Mouse (Mus musculus): ENCODE measurements around the gene Olfr15. TPM values are rescaled to one million over a fixed set of nuclear protein-coding genes. Genes with fewer than 3 reads are reported as not detected.
A peak's percentile ranks its signal among the peaks of the same experiment; 100 is the strongest.

The Olfr15 gene
- total and polyA plus RNA-seq, 2 experiments: not detected

DNA sequence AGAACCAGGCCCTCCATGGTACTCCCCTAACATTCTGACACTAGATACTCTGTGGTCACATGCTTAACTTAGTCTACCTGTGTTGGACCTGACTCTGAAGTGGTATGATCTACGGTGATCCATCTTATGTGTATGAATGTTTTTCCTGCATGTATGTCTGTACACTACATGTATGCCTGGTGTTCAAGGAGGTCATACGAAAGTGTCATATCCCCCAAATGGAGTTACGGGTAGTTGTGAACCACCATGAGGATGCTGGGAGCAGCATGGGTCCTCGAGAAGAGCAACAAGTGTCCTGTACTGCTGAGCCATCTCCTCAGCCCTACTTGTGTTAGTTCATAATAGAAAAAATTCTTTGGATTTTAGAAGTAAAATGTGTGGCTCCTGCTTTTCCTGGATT is 45.7 kb downstream of the Olfr15 start:
- WGBS: 95% methylated on average over 4 of the region's 4 CpGs
- no peak overlapping the region for H3K4me3 ChIP-seq (ENCODE audit: insufficient read depth, low read depth, low read length)
- no peak overlapping the region for H3K27ac ChIP-seq (replicated peaks; ENCODE audit: insufficient read depth, low read depth, low read length)
- no peaks in the 10 kb centered on the region for H3K36me3 ChIP-seq (ENCODE audit: control insufficient read depth, insufficient read depth, low read length)
- H3K27me3 ChIP-seq (ENCODE audit: control insufficient read depth, insufficient read depth, low read length): no peaks in the 10 kb centered on the region
- peaks cover 6% of the 10 kb centered on the region for H3K4me1 ChIP-seq (ENCODE audit: control insufficient read depth, insufficient read depth, low read length)
- H3K9ac ChIP-seq (ENCODE audit: low read depth, low read length): no peak overlapping the region
- TF ChIP-seq POLR2A (IDR thresholded peaks at IDR 0.05; ENCODE audit: extremely low read depth, insufficient read depth, low read length): no peak
- TF ChIP-seq CTCF (IDR thresholded peaks at IDR 0.05; ENCODE audit: low read depth, low read length): no peak
- DNase-seq (ENCODE audit: extremely low read depth, low read depth, low spot score): no peak
- H3K79me2 ChIP-seq (ENCODE audit: control insufficient read depth, insufficient read depth, low read length): peaks cover 4% of the 10 kb centered on the region; the same call in 1 of the 2 replicates

DNA sequence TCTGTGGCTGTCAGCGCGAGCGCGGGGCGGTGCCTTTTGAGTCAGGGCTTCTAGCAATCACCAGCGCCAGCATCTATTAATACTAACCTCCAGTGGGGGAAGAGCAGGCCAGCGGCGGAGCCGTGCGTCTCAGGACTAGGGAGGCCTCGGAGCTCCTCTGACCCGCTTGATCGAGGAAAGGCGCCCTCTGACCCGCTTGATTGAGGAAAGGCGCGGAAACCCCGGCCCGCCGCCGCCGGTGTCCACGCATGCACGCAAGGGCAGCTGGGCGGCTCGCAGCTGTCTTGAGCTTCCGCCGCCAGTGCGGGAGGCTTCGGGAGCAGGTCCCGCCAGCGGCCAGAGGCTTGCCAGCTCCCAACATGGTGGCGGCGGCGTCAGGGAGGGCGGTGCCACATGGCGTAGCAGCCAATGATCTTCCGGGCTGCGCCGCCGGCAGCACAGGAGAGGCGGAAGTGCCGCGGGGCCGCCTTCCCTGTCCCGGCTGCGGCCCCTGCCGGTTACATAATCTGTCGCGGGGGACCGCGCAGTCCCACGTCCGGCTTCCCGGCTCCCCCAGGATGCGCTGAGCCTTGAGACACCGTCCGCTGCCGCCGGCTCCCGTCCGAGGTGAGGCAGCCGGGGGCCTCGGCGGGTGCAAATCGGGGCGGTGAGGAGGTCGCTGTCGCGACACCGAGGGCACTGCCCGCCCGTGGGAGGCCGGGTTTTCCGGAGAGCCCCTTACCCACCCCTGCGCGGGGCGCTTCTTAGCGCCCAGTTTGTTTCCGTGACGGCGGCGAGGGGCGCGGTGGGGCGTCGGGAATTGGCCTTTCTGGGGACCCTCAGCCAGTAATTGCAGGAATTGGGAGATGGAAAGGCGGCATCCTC is 53.8 kb downstream of the Olfr15 start, which contains the start of the genes Zfp597 and Gm20695:
Gene Zfp597, minus strand, starts transcription at position 361 of the 864 bp plus-strand sequence.
Gene Gm20695, plus strand, starts transcription at position 448 of the 864 bp plus-strand sequence.
- no peaks in the 10 kb centered on the region for H3K36me3 ChIP-seq (ENCODE audit: control insufficient read depth, insufficient read depth, low read length)
- H3K27me3 ChIP-seq (ENCODE audit: control insufficient read depth, insufficient read depth, low read length): no peaks in the 10 kb centered on the region
- peak within 1 kb of the TSS; percentile 99 for H3K27ac ChIP-seq (replicated peaks; ENCODE audit: insufficient read depth, low read depth, low read length)
- peak within 1 kb of the TSS; percentile 97 for H3K4me3 ChIP-seq (ENCODE audit: insufficient read depth, low read depth, low read length)
- TF ChIP-seq POLR2A (IDR thresholded peaks at IDR 0.05; ENCODE audit: extremely low read depth, insufficient read depth, low read length) (peak; percentile 39; the same call in 1 of the 2 replicates), CTCF (IDR thresholded peaks at IDR 0.05; ENCODE audit: low read depth, low read length) (no peak)
- H3K4me1 ChIP-seq (ENCODE audit: control insufficient read depth, insufficient read depth, low read length): peaks cover 16% of the 10 kb centered on the region
- peak; percentile 84 for DNase-seq (ENCODE audit: extremely low read depth, low read depth, low spot score)
- under 1% methylated on average over 87 of the region's 88 CpGs for WGBS
- H3K9ac ChIP-seq (ENCODE audit: low read depth, low read length): peak within 1 kb of the TSS; percentile 99
- H3K79me2 ChIP-seq (ENCODE audit: control insufficient read depth, insufficient read depth, low read length): peaks cover 34% of the 10 kb centered on the region

DNA sequence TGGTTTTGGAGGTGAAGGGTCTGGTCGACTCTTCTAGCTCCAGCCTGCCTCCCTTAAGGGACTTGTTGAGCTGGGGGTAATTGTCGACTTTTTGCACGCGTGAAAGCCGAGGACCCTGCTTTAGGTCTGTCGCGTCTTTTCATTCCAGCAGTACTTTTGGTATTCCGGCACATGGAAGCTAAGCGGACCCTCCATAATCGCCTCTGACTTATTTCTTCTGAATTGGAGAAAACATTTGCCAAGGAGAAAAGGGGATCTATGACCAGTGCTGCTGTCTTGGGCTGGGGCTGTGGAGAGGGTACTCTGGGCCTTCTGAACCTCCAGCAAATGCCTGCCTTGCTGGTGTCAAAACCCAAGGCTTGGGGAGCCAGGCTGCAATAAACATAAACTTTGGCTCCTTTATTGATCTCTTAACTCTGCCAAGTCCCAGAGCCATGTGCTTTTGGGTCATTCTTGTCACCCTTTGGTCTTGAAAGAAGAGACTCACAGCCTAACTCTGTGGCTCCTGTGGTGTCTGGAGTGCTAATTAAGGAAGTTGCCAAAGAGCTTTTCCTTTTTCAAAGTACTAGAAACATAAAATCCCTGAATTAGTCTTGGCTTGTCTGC is 54.5 kb downstream of the Olfr15 start:
- no peaks in the 10 kb centered on the region for H3K27me3 ChIP-seq (ENCODE audit: control insufficient read depth, insufficient read depth, low read length)
- TF ChIP-seq POLR2A (IDR thresholded peaks at IDR 0.05; ENCODE audit: extremely low read depth, insufficient read depth, low read length) (peak; percentile 61), CTCF (IDR thresholded peaks at IDR 0.05; ENCODE audit: low read depth, low read length) (no peak)
- peak overlapping the region; percentile 97 for H3K4me3 ChIP-seq (ENCODE audit: insufficient read depth, low read depth, low read length)
- peak overlapping the region; percentile 99 for H3K9ac ChIP-seq (ENCODE audit: low read depth, low read length)
- peaks cover 18% of the 10 kb centered on the region for H3K4me1 ChIP-seq (ENCODE audit: control insufficient read depth, insufficient read depth, low read length)
- DNase-seq (ENCODE audit: extremely low read depth, low read depth, low spot score): peak; percentile 97
- H3K27ac ChIP-seq (replicated peaks; ENCODE audit: insufficient read depth, low read depth, low read length): peak overlapping the region; percentile 99
- peaks cover 37% of the 10 kb centered on the region for H3K79me2 ChIP-seq (ENCODE audit: control insufficient read depth, insufficient read depth, low read length)
- H3K36me3 ChIP-seq (ENCODE audit: control insufficient read depth, insufficient read depth, low read length): no peaks in the 10 kb centered on the region
- under 1% methylated on average over 10 of the region's 10 CpGs for WGBS

DNA sequence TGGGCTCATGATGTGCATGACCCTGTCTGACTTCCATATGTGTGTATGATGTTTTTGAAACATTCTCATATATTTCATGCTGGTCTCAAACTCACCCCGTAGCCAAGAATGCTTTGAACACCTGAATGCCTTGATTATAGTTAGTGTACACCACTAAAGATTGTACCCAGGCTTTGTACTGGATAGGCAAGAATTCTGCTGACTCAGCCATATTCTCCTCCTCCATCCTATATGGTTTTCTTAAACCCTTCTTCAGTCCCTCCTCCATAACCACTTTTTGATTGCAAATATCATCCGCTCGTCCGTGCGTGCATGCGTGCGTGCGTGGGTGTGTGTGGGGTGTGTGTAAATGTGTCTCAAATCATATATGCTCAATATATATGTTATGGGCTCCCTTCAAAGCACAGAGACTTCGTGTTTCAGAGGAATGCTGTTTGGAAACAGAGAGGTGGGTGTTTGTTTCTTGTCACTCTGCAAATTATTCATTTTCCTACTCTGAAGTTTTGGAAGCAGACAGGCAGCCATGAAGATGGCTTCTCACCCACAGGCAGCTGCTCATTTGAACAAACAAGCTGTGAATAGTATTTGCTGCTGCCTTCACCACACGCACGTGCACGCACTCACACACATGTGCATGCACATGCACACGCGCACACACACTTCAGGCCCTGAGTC is 61.1 kb downstream of the Olfr15 start:
- peaks cover 10% of the 10 kb centered on the region for H3K36me3 ChIP-seq (ENCODE audit: control insufficient read depth, insufficient read depth, low read length)
- 92% methylated on average over 14 of the region's 14 CpGs for WGBS
- H3K4me1 ChIP-seq (ENCODE audit: control insufficient read depth, insufficient read depth, low read length): peaks cover 23% of the 10 kb centered on the region
- no peak for DNase-seq (ENCODE audit: extremely low read depth, low read depth, low spot score)
- H3K79me2 ChIP-seq (ENCODE audit: control insufficient read depth, insufficient read depth, low read length): peaks cover 43% of the 10 kb centered on the region
- H3K9ac ChIP-seq (ENCODE audit: low read depth, low read length): no peak overlapping the region
- H3K27ac ChIP-seq (replicated peaks; ENCODE audit: insufficient read depth, low read depth, low read length): no peak overlapping the region
- H3K4me3 ChIP-seq (ENCODE audit: insufficient read depth, low read depth, low read length): no peak overlapping the region
- TF ChIP-seq CTCF (IDR thresholded peaks at IDR 0.05; ENCODE audit: low read depth, low read length) (no peak), POLR2A (IDR thresholded peaks at IDR 0.05; ENCODE audit: extremely low read depth, insufficient read depth, low read length) (no peak)
- H3K27me3 ChIP-seq (ENCODE audit: control insufficient read depth, insufficient read depth, low read length): no peaks in the 10 kb centered on the region

DNA sequence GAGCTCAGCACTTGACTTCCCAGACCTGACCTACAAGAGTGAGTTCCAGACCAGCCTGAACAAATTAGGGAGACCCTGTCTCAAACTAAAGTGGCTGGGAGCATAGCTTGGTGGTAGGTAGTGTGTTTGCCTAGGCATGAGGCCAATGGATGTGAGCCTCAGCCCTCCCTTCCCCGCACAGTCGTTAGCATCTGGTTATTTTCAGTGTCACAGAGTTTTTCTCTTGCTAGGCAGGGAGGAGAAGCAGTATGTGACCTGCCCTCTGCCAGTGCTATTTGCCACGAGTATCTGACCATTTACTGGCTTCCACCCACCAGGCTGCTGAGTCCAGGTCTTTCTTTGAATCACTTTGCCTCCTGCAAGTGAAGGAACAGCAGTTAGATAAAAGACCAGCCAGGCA is 63.1 kb downstream of the Olfr15 start:
- H3K27me3 ChIP-seq (ENCODE audit: control insufficient read depth, insufficient read depth, low read length): no peaks in the 10 kb centered on the region
- peaks cover 35% of the 10 kb centered on the region for H3K79me2 ChIP-seq (ENCODE audit: control insufficient read depth, insufficient read depth, low read length)
- DNase-seq (ENCODE audit: extremely low read depth, low read depth, low spot score): no peak
- WGBS: 8% methylated on average over 3 of the region's 3 CpGs
- no peak overlapping the region for H3K4me3 ChIP-seq (ENCODE audit: insufficient read depth, low read depth, low read length)
- peaks cover 15% of the 10 kb centered on the region for H3K4me1 ChIP-seq (ENCODE audit: control insufficient read depth, insufficient read depth, low read length)
- H3K9ac ChIP-seq (ENCODE audit: low read depth, low read length): no peak overlapping the region
- no peak for TF ChIP-seq POLR2A (IDR thresholded peaks at IDR 0.05; ENCODE audit: extremely low read depth, insufficient read depth, low read length)
- TF ChIP-seq CTCF (IDR thresholded peaks at IDR 0.05; ENCODE audit: low read depth, low read length): no peak
- H3K27ac ChIP-seq (replicated peaks; ENCODE audit: insufficient read depth, low read depth, low read length): peak overlapping the region; percentile 15
- H3K36me3 ChIP-seq (ENCODE audit: control insufficient read depth, insufficient read depth, low read length): peaks cover 29% of the 10 kb centered on the region

Other genes with a start within 250 kb of the Olfr15 start
- not detected in 2 replicates for gene Olfr161, start 239.8 kb upstream of the Olfr15 start, total RNA-seq (2014; rRNA removed)
- not detected in 2 replicates for gene Olfr161, start 239.8 kb upstream of the Olfr15 start, polyA plus RNA-seq (2012; rRNA removed)
- gene Mefv, start 112.8 kb upstream of the Olfr15 start, total RNA-seq (2014; rRNA removed): 0.20 and 0.46 TPM in 2 replicates
- 0.02 and 0.09 TPM in 2 replicates for gene Mefv, start 112.8 kb upstream of the Olfr15 start, polyA plus RNA-seq (2012; rRNA removed)
- gene Zfp263, start 86.8 kb upstream of the Olfr15 start, total RNA-seq (2014; rRNA removed): 9.0 and 9.3 TPM in 2 replicates
- gene Zfp263, start 86.8 kb upstream of the Olfr15 start, polyA plus RNA-seq (2012; rRNA removed): 3.1 and 4.1 TPM in 2 replicates
- gene Zfp174, start 16.4 kb downstream of the Olfr15 start, total RNA-seq (2014; rRNA removed): 1.3 and 1.5 TPM in 2 replicates
- gene Zfp174, start 16.4 kb downstream of the Olfr15 start, polyA plus RNA-seq (2012; rRNA removed): 0.71 and 0.73 TPM in 2 replicates
- gene Naa60, start 41.5 kb downstream of the Olfr15 start, total RNA-seq (2014; rRNA removed): 32.0 and 43.4 TPM in 2 replicates
- 83.0 and 88.5 TPM in 2 replicates for gene Naa60, start 41.5 kb downstream of the Olfr15 start, polyA plus RNA-seq (2012; rRNA removed)
- 8.5 and 10.1 TPM in 2 replicates for gene Zfp597, start 53.7 kb downstream of the Olfr15 start, total RNA-seq (2014; rRNA removed)
- 1.6 and 2.1 TPM in 2 replicates for gene Zfp597, start 53.7 kb downstream of the Olfr15 start, polyA plus RNA-seq (2012; rRNA removed)
- 0.40 and 0.46 TPM in 2 replicates for gene Gm20695, start 53.8 kb downstream of the Olfr15 start, total RNA-seq (2014; rRNA removed)
- gene Gm20695, start 53.8 kb downstream of the Olfr15 start, polyA plus RNA-seq (2012; rRNA removed): 0.13 and 0.19 TPM in 2 replicates
- gene 1700037C18Rik, start 77.8 kb downstream of the Olfr15 start, total RNA-seq (2014; rRNA removed): 0.40 and 0.46 TPM in 2 replicates
- 1.4 and 1.5 TPM in 2 replicates for gene 1700037C18Rik, start 77.8 kb downstream of the Olfr15 start, polyA plus RNA-seq (2012; rRNA removed)
- 5.0 and 5.4 TPM in 2 replicates for gene Cluap1, start 77.9 kb downstream of the Olfr15 start, total RNA-seq (2014; rRNA removed)
- gene Cluap1, start 77.9 kb downstream of the Olfr15 start, polyA plus RNA-seq (2012; rRNA removed): 2.5 and 2.7 TPM in 2 replicates
- 0.18 and 0.20 TPM in 2 replicates for gene Nlrc3, start 145.8 kb downstream of the Olfr15 start, total RNA-seq (2014; rRNA removed)
- 0.29 and 0.67 TPM in 2 replicates for gene Nlrc3, start 145.8 kb downstream of the Olfr15 start, polyA plus RNA-seq (2012; rRNA removed)
- gene Slx4, start 172.9 kb downstream of the Olfr15 start, total RNA-seq (2014; rRNA removed): 2.6 and 3.4 TPM in 2 replicates
- 2.7 and 6.6 TPM in 2 replicates for gene Slx4, start 172.9 kb downstream of the Olfr15 start, polyA plus RNA-seq (2012; rRNA removed)
- gene Dnase1, start 206.1 kb downstream of the Olfr15 start, total RNA-seq (2014; rRNA removed): 0.13 TPM in 1 of 2 replicates, not detected in the other
- gene Dnase1, start 206.1 kb downstream of the Olfr15 start, polyA plus RNA-seq (2012; rRNA removed): 0.16 and 0.24 TPM in 2 replicates
- 151 and 167 TPM in 2 replicates for gene Trap1, start 246.9 kb downstream of the Olfr15 start, total RNA-seq (2014; rRNA removed)
- 161 and 179 TPM in 2 replicates for gene Trap1, start 246.9 kb downstream of the Olfr15 start, polyA plus RNA-seq (2012; rRNA removed)